Comparison of ENCODE assay signal across 14 mouse cellular contexts in genomic region chr16:18420571-18420970, GRCm38 (mm10).
"Had no signal": no experiment of that assay in that cellular context is flagged by ENCODE, and none has a peak within 500 bp of the region (broad histone marks: within the 10 kb centered on the region; RNA-seq: fewer than 3 reads in every experiment).

No protein-coding gene starts in this region.

- ATAC-seq: midbrain, embryonic 16.5 days had no signal

- DNase-seq: kidney, adult 18-20 months; kidney, postnatal 14 days; left cerebral cortex, postnatal 4 days; lung, embryonic 14.5 days; lung, postnatal 10 days; lung, postnatal 4 days; right cerebral cortex, postnatal 25 days; thymus, adult 18-20 months; thymus, postnatal 14 days had no signal

- H3K9me3 ChIP-seq: kidney, embryonic 15.5 days; limb, embryonic 13.5 days; midbrain, embryonic 10.5 days; neural tube, embryonic 13.5 days had no signal

- H3K9ac ChIP-seq: kidney, embryonic 15.5 days; limb, embryonic 13.5 days; lung, embryonic 14.5 days; neural tube, embryonic 13.5 days had no signal

- H3K4me3 ChIP-seq: kidney, embryonic 15.5 days; limb, embryonic 13.5 days; midbrain, embryonic 10.5 days; neural tube, embryonic 13.5 days had no signal

- H3K27ac ChIP-seq: kidney, embryonic 15.5 days; limb, embryonic 13.5 days; midbrain, embryonic 10.5 days; neural tube, embryonic 13.5 days had no signal

- H3K4me2 ChIP-seq: kidney, embryonic 15.5 days; limb, embryonic 13.5 days; lung, embryonic 14.5 days; neural tube, embryonic 13.5 days had no signal

- H3K27me3 ChIP-seq: kidney, embryonic 15.5 days; limb, embryonic 13.5 days; neural tube, embryonic 13.5 days had no signal
